Mouse (Mus musculus) ES-Bruce4 (cell line): ENCODE measurements around the gene Klhl9.
"Not testable (repeated sequence)": the region's sequence is repeated elsewhere in the genome, so short reads cannot be mapped to it uniquely, and the experiment has no call there.

ENCODE experiments used
- CTCF ChIP-seq: IDR thresholded peaks from one replicate; pipeline ENCODE4 v1.8.1; 2011; ENCODE audit warnings: low read depth, low read length
- EP300 ChIP-seq: IDR thresholded peaks from 2 replicates; pipeline ENCODE4 v1.6.1; 2011; ENCODE audit warnings: low read depth, low read length; ENCODE audit not compliant: insufficient read depth
- POLR2A ChIP-seq: IDR thresholded peaks from one replicate; pipeline ENCODE4 v1.8.1; 2011; ENCODE audit warnings: low read length; ENCODE audit not compliant: insufficient read depth

DNA sequence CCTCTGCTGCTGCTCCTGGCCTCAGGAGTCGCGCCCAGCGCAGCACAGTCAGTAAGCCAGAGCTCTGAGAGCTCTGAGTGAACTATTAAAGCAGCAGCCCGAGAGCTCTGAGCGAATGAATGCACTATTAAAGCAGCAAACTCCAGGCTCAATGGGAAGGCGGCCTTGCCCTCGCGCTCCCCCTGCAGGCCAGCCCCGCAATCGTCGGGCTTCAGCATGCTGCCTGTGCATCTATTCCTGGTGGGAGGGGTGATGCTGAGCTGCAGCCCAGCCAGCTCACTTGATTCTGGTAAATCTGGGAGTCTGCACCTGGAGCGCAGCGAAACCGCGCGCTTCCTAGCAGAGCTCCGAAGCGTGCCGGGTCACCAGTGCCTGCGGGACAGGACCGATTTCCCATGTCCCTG, 35.4 kb upstream of the Klhl9 start:
- TF ChIP-seq CTCF: peak; percentile 53
- TF ChIP-seq EP300: not testable (repeated sequence)
- peak; percentile 20 for TF ChIP-seq POLR2A
